Mouse (Mus musculus) spleen, postnatal 14 days (tissue): ENCODE measurements at regions not wholly inside any gene's neighbourhood (a gene's known extent, or its start where the extent isn't known, plus 50 kb on each side); places are given as distances from the start of the nearest gene placed in this dataset.

ENCODE experiments used
- DNase-seq, 2 experiments: peaks; one replicate each; pipeline ENCODE4 v3.0.0; 2021 to 2022; ENCODE audit warnings: low spot score in 2 of 2

- DNase-seq = no peak
Observed at GRCm38 (mm10) chr12:39729255-39729654, 308.6 kb downstream of the Arl4a start.

DNA sequence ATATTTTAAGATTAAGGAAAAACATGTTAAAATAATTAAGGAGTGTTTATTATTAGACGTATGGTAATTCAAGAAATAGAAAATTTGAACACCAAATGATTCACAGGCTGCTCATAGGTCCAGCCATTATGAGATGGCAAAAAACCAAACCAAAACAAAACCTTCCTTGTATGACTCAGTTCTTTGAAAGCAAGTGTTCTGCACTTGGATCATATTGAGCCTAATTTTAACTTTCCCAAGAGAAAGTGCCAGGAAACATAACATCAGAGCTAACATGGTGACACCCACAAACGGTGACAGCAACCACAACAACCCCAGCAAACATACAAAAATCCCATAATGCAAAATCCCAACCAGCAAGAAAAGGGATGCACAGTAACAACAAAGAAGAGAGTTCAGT is 313.7 kb downstream of the Arl4a start:
- DNase-seq = no peak

GRCm38 (mm10) chr12:39715120-39715519 is 322.7 kb downstream of the Arl4a start:
- no peak for DNase-seq

DNA sequence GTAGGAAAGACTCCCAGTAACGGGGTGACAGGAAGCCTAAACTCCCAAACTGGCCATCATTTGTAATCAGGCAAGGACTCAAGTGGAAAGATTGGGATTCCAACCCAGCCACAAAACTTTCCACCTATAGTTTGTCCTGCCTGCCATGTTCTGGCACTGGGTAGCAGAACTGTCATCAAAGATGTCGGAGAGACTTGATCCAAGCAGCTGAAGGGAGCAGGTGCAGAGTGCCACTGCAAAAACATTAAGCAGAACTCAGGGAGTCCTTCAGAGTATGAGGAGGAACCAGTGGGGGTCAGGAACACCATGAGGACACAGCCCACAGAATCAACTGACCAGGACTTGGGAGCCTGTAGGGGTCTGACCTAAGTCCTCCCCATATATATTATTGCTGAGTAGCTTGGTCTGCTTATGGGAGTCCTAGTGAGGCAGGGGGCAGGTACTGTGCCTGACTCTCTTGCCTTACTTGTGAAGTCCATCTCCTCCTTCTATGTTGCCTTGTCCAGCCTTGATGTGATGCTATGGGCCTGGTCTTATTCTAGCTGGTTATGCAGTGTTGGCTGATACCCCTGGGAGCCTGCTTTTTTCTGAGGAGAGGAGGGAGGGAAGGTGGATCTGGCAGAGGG is 323.5 kb downstream of the Arl4a start:
- no peak for DNase-seq

DNA sequence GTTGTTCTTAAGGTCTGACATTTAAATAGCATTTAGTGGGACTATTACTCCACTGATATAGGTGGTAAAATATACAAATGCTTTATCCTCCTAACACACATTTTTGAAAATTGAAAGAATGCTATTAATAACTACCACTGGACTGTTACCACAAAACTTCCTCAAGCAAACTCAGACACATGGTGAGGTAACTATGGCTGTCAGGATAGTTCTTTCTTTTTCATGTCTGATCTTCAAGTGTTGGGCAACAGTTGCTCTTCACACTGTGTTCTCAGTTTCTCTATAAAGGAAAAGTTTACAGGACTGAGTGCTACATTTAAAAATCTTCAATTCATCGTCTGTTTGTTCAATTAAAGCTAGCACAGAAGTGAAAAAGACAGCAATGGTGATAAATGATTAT is 326.0 kb downstream of the Arl4a start:
- DNase-seq = no peak

- DNase-seq = no peak
Observed at GRCm38 (mm10) chr12:39709850-39710249, 328.0 kb downstream of the Arl4a start.

- DNase-seq = no peak
Observed at GRCm38 (mm10) chr12:39697182-39697581, 340.6 kb downstream of the Arl4a start.

- DNase-seq = no peak
Observed at GRCm38 (mm10) chr12:39695322-39695721, 342.5 kb downstream of the Arl4a start.

DNA sequence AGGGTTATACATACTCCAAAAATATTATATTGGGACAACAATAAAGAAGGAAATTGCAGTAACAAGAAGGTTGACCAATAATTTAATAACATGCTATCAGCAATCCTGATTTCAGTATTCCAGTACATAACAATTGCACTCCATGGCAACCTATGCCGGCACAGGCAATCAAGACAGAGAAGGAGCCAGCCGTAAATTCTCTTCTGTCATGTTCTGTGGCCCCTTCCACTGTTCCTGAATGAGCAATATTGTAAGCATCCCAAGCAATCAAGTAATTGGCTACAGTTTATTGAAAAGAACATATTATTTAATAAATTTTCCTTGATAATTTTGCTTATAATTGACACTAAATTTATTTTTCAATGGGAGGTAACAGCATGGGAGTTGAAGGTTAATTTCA is 345.8 kb downstream of the Arl4a start:
- DNase-seq = no peak

DNA sequence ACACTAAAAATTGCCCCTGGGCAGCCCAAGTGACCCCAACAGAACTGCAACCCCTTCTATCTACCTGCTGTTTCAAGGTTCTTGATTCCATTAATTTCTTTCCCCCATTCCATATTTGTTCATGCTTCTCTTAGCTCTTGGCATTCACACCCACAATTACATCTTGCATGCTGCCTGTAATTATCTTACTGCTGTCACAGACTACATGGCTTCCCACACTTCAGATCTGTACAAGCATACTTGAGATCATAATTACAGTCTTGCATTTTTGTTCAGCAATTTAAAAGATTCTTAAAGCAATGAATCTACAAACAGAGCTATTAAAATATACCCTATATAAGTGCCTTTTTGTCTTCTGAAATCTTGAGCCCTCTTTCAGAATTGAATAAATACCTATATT is 352.4 kb downstream of the Arl4a start:
- DNase-seq = no peak

DNA sequence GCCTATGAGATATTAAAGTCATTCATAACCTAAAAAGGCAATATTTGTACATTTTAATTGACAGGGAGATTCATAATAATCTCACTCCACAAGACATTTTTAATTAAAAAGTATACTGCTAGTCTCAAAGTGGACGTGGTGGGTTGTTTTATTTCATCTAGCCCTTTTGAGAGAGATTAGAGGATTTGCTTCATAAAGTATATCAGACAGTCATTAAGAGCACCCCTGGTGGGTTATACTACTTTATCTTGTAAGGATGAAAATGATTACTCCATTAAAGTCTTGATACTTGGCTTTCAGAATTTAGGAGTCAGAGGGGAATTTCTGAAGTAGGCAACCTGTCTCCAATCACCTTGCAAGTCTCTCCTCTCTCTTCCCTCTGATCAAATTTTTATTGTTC is 355.7 kb downstream of the Arl4a start:
- DNase-seq = no peak

DNA sequence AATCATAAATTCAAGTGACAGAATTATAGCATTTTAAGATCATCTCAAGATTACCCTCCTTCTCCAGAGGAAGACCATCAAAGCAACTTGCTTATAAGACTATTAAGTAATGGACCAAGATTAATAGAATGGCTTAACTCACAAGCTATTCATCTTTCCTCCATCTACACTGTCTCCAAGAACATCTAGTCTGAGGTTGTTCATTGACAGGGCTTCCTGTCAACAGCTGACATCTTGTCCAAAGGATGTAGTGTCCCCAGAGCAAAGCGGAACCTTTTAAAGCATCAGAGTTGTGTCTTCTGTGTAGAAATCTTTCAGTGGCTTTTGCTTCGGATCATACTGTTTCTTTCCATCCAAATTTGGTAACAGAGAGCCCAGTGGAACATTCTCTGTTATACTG is 362.2 kb downstream of the Arl4a start:
- no peak for DNase-seq

DNA sequence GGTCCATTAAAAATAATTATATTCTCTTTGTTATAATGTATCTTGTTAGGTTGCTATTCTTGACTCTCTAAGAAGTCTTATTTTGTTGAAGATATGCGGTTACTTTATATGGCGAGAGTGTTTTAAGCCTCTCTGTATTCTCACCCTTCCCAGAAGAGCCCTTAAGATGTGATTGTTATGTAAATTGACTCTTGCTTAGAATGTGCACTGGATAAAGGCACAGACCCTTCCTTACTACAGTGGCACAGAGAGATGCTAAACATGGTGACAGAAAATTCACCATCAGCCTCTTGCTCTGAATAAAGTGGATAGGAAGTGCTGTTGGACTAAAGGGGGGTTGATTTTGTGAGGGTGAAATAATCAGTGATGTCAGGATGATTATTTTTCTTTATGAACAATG is 370.1 kb downstream of the Arl4a start:
- DNase-seq = no peak

DNA sequence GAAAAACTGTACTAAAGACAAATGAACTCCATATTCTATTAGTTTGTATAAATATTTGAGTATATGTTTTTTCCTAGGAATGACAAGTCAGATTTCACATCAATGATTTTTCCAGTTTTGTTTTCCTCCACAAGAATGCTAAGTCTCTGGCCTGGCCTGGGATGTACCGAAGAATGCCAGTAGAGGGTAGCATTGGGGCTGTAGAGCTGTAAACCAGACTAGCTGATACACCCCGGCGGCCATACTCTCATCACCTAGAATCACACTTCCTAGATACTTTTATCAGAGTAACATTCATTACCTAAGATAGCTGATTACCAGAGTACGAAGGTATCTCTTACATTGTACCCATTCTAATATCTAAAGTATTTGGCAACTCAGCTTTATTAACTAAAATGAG is 372.4 kb downstream of the Arl4a start:
- DNase-seq = peak in 1 of 2 experiments; percentile 1

DNA sequence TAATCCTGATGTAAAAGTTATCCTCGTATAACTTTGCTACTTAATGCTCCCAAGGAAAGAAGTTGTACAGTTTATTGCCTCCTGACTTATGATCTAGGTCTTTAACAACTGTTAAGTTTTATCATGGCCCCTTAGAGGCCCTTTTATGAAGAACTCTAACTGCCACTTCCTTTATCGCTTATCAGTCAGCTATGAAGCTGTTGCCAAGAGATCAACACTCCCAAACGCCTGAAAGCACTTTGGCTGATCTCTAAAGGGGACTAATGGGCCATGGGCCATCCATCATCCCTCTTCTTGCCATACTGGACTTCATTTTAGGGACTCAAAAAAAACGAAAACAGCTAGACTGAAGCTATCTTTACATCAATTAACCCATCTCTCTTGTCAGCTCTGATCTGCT is 377.4 kb downstream of the Arl4a start:
- no peak for DNase-seq

- no peak for DNase-seq
Observed at GRCm38 (mm10) chr12:39656606-39657005, 381.2 kb downstream of the Arl4a start.

GRCm38 (mm10) chr12:39648952-39649351 is 388.9 kb downstream of the Arl4a start:
- no peak for DNase-seq

DNA sequence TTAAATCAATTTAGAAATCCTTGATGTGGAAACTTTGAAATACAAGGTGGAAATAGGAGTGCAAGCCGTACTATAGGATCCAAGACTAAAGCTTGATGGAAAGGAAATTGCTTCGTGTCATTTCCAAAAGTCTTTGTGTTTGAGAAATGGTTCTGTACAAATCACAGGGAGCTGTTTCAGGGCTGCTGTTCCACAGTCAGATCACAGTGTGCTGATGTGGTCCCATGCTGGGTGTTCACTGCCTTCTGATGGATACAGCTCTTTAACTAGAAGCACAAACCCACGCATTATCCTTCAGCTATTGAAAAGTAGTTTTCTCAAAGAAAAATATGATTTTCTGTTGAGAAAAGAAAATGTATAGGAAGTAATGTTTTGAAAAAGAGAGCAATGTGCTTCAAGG is 391.3 kb downstream of the Arl4a start:
- DNase-seq = no peak

DNA sequence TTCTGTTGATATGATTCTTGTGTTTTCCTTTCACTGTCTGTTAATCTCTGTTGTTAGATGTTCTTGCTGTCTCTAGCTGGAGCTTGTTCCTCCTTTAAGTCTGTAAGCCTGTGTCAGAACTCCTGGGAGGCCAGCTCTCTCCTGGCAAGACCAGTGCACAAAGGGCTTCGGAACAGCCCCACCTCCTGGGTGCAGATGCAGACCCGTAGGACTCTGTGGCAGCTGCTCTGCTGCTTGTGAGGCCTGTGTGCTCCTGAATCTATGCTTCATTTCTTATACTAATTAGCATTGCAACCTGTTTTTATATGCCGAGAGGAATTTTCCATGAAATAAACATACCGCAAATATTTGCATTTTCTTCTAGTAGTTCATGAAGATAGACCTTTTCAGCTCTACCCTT is 392.2 kb downstream of the Arl4a start:
- DNase-seq = no peak

- DNase-seq = no peak
Observed at GRCm38 (mm10) chr12:39639246-39639645, 398.6 kb downstream of the Arl4a start.

DNA sequence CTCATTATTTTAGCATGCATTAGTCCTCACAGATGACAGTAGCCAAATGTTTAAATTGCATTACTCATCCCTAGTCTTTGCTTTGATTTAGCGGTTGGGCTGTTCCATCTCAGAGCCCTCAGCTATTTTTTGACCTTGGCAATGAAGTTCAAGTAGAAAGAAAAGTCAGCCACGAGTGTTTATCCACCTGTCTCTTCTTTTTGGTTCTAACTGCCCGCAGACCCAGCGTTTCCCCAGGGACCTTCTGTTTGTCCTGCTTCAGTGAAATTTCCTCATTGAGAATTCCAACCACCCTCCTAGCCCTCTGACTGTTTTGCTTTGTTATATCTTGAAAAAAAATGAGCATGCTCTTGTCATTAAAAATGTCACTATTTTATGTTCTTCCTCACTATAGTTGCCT is 403.5 kb downstream of the Arl4a start:
- DNase-seq = no peak

GRCm38 (mm10) chr12:39621266-39621665 is 416.6 kb downstream of the Arl4a start:
- no peak for DNase-seq

- no peak for DNase-seq
Observed at GRCm38 (mm10) chr12:39605289-39605688, 432.5 kb downstream of the Arl4a start.

DNA sequence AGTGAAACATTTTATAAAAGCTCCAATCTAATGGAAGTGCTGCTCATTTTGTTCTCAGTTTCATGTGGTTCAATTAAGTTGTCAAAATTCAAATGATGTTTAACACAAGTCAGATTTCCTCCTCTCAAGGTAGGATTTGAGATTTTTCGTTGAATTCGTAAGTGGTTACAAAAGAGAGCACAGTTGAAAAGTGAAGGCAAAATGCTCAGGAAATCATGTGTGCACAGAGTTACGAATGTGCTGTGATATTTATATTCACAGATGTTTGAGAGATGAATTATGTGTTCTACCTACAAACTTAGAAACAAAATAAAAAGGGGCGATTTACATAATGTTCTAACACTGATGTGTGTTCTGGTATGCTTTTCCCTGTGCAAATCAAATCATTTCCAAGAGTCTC is 433.1 kb downstream of the Arl4a start:
- no peak for DNase-seq
